Mouse (Mus musculus): ENCODE measurements around the gene Nell2. TPM values are rescaled to one million over a fixed set of nuclear protein-coding genes. Genes with fewer than 3 reads are reported as not detected.

The Nell2 gene
- polyA plus RNA-seq, 1 experiment from 2014 or later: 0.91 TPM

GRCm38 (mm10) chr15:95333229-95333628 is 195.1 kb downstream of the Nell2 start:
- 71% methylated on average over 4 of the region's 4 CpGs for WGBS
- ATAC-seq (replicated peaks; ENCODE audit: insufficient number of reproducible peaks, insufficient read depth, low FRiP score, low read depth): no peak
- no peaks in the 10 kb centered on the region for H3K4me1 ChIP-seq (replicated peaks)
- H3K9me3 ChIP-seq (replicated peaks): no peaks in the 10 kb centered on the region
- H3K4me3 ChIP-seq: no peak overlapping the region
- no peak overlapping the region for H3K4me2 ChIP-seq
- H3K9ac ChIP-seq: no peak overlapping the region
- H3K36me3 ChIP-seq: no peaks in the 10 kb centered on the region
- no peaks in the 10 kb centered on the region for H3K27me3 ChIP-seq
- H3K27ac ChIP-seq: no peak overlapping the region

- Histone ChIP-seq H3K9me3 (replicated peaks) (no peaks in the 10 kb centered on the region), H3K4me1 (replicated peaks) (no peaks in the 10 kb centered on the region), H3K27ac (no peak overlapping the region), H3K36me3 (no peaks in the 10 kb centered on the region), H3K9ac (no peak overlapping the region), H3K4me3 (no peak overlapping the region), H3K4me2 (no peak overlapping the region), H3K27me3 (no peaks in the 10 kb centered on the region)
- ATAC-seq (replicated peaks; ENCODE audit: insufficient number of reproducible peaks, insufficient read depth, low FRiP score, low read depth): no peak
- 46% methylated on average over 2 of the region's 2 CpGs for WGBS
Measured at GRCm38 (mm10) chr15:95330926-95331325, 197.4 kb downstream of the Nell2 start.

- Histone ChIP-seq H3K27ac (no peak overlapping the region), H3K4me2 (no peak overlapping the region), H3K4me3 (no peak overlapping the region), H3K36me3 (no peaks in the 10 kb centered on the region), H3K4me1 (replicated peaks) (no peaks in the 10 kb centered on the region), H3K27me3 (no peaks in the 10 kb centered on the region), H3K9me3 (replicated peaks) (no peaks in the 10 kb centered on the region), H3K9ac (no peak overlapping the region)
- ATAC-seq (replicated peaks; ENCODE audit: insufficient number of reproducible peaks, insufficient read depth, low FRiP score, low read depth): no peak
- WGBS: 72% methylated on average over 2 of the region's 2 CpGs
Measured at GRCm38 (mm10) chr15:95322744-95323143, 205.6 kb downstream of the Nell2 start.

GRCm38 (mm10) chr15:95316626-95317025 is 211.7 kb downstream of the Nell2 start:
- Histone ChIP-seq H3K27ac (no peak overlapping the region), H3K4me1 (replicated peaks) (no peaks in the 10 kb centered on the region), H3K4me2 (no peak overlapping the region), H3K36me3 (no peaks in the 10 kb centered on the region), H3K9ac (no peak overlapping the region), H3K27me3 (no peaks in the 10 kb centered on the region), H3K4me3 (no peak overlapping the region), H3K9me3 (replicated peaks) (no peaks in the 10 kb centered on the region)
- no peak for ATAC-seq (replicated peaks; ENCODE audit: insufficient number of reproducible peaks, insufficient read depth, low FRiP score, low read depth)
- WGBS: 69% methylated on average over 4 of the region's 4 CpGs

- WGBS: 92% methylated on average over 5 of the region's 5 CpGs
- Histone ChIP-seq H3K27me3 (no peaks in the 10 kb centered on the region), H3K36me3 (no peaks in the 10 kb centered on the region), H3K4me1 (replicated peaks) (no peaks in the 10 kb centered on the region), H3K4me3 (no peak overlapping the region), H3K9ac (no peak overlapping the region), H3K4me2 (no peak overlapping the region), H3K9me3 (replicated peaks) (no peaks in the 10 kb centered on the region), H3K27ac (no peak overlapping the region)
- no peak for ATAC-seq (replicated peaks; ENCODE audit: insufficient number of reproducible peaks, insufficient read depth, low FRiP score, low read depth)
Measured at GRCm38 (mm10) chr15:95314808-95315145, 213.6 kb downstream of the Nell2 start.

- no peaks in the 10 kb centered on the region for H3K36me3 ChIP-seq
- H3K4me3 ChIP-seq: no peak overlapping the region
- H3K27ac ChIP-seq: no peak overlapping the region
- H3K27me3 ChIP-seq: no peaks in the 10 kb centered on the region
- H3K4me1 ChIP-seq (replicated peaks): no peaks in the 10 kb centered on the region
- no peak for ATAC-seq (replicated peaks; ENCODE audit: insufficient number of reproducible peaks, insufficient read depth, low FRiP score, low read depth)
- H3K4me2 ChIP-seq: no peak overlapping the region
- no peaks in the 10 kb centered on the region for H3K9me3 ChIP-seq (replicated peaks)
- H3K9ac ChIP-seq: no peak overlapping the region
- WGBS: 66% methylated on average over 16 of the region's 16 CpGs
Measured at GRCm38 (mm10) chr15:95314121-95314807, 214.1 kb downstream of the Nell2 start.

- Histone ChIP-seq H3K4me2 (no peak overlapping the region), H3K9ac (no peak overlapping the region), H3K4me1 (replicated peaks) (no peaks in the 10 kb centered on the region), H3K4me3 (no peak overlapping the region), H3K9me3 (replicated peaks) (no peaks in the 10 kb centered on the region), H3K36me3 (no peaks in the 10 kb centered on the region), H3K27me3 (no peaks in the 10 kb centered on the region), H3K27ac (no peak overlapping the region)
- WGBS: 53% methylated on average over 5 of the region's 5 CpGs
- no peak for ATAC-seq (replicated peaks; ENCODE audit: insufficient number of reproducible peaks, insufficient read depth, low FRiP score, low read depth)
Measured at GRCm38 (mm10) chr15:95313286-95313685, 215.1 kb downstream of the Nell2 start.

- Histone ChIP-seq H3K4me2 (no peak overlapping the region), H3K4me3 (no peak overlapping the region), H3K27me3 (no peaks in the 10 kb centered on the region), H3K9me3 (replicated peaks) (no peaks in the 10 kb centered on the region), H3K9ac (no peak overlapping the region), H3K36me3 (no peaks in the 10 kb centered on the region), H3K27ac (no peak overlapping the region), H3K4me1 (replicated peaks) (no peaks in the 10 kb centered on the region)
- ATAC-seq (replicated peaks; ENCODE audit: insufficient number of reproducible peaks, insufficient read depth, low FRiP score, low read depth): no peak
- 80% methylated on average over 8 of the region's 8 CpGs for WGBS
Measured at GRCm38 (mm10) chr15:95304102-95304501, 224.3 kb downstream of the Nell2 start.

GRCm38 (mm10) chr15:95296561-95296960 is 231.8 kb downstream of the Nell2 start:
- no peak overlapping the region for H3K4me2 ChIP-seq
- 91% methylated on average over 10 of the region's 10 CpGs for WGBS
- H3K36me3 ChIP-seq: no peaks in the 10 kb centered on the region
- no peak overlapping the region for H3K9ac ChIP-seq
- H3K27me3 ChIP-seq: no peaks in the 10 kb centered on the region
- ATAC-seq (replicated peaks; ENCODE audit: insufficient number of reproducible peaks, insufficient read depth, low FRiP score, low read depth): no peak
- no peaks in the 10 kb centered on the region for H3K9me3 ChIP-seq (replicated peaks)
- H3K4me3 ChIP-seq: no peak overlapping the region
- H3K4me1 ChIP-seq (replicated peaks): no peaks in the 10 kb centered on the region
- H3K27ac ChIP-seq: no peak overlapping the region

- H3K4me3 ChIP-seq: no peak overlapping the region
- no peaks in the 10 kb centered on the region for H3K36me3 ChIP-seq
- no peaks in the 10 kb centered on the region for H3K4me1 ChIP-seq (replicated peaks)
- no peaks in the 10 kb centered on the region for H3K9me3 ChIP-seq (replicated peaks)
- H3K9ac ChIP-seq: no peak overlapping the region
- H3K27ac ChIP-seq: no peak overlapping the region
- no peaks in the 10 kb centered on the region for H3K27me3 ChIP-seq
- no peak overlapping the region for H3K4me2 ChIP-seq
- WGBS: 61% methylated on average over 10 of the region's 10 CpGs
- ATAC-seq (replicated peaks; ENCODE audit: insufficient number of reproducible peaks, insufficient read depth, low FRiP score, low read depth): no peak
Measured at GRCm38 (mm10) chr15:95289047-95289446, 239.3 kb downstream of the Nell2 start.

- WGBS: 73% methylated on average over 6 of the region's 6 CpGs
- Histone ChIP-seq H3K9ac (no peak overlapping the region), H3K4me2 (no peak overlapping the region), H3K27me3 (no peaks in the 10 kb centered on the region), H3K9me3 (replicated peaks) (no peaks in the 10 kb centered on the region), H3K27ac (no peak overlapping the region), H3K36me3 (no peaks in the 10 kb centered on the region), H3K4me3 (no peak overlapping the region), H3K4me1 (replicated peaks) (no peaks in the 10 kb centered on the region)
- ATAC-seq (replicated peaks; ENCODE audit: insufficient number of reproducible peaks, insufficient read depth, low FRiP score, low read depth): no peak
Measured at GRCm38 (mm10) chr15:95285199-95285598, 243.2 kb downstream of the Nell2 start.

- Histone ChIP-seq H3K4me2 (no peak overlapping the region), H3K27me3 (no peaks in the 10 kb centered on the region), H3K9me3 (replicated peaks) (no peaks in the 10 kb centered on the region), H3K36me3 (no peaks in the 10 kb centered on the region), H3K4me1 (replicated peaks) (no peaks in the 10 kb centered on the region), H3K9ac (no peak overlapping the region), H3K4me3 (no peak overlapping the region), H3K27ac (no peak overlapping the region)
- no peak for ATAC-seq (replicated peaks; ENCODE audit: insufficient number of reproducible peaks, insufficient read depth, low FRiP score, low read depth)
- WGBS: 69% methylated on average over 2 of the region's 2 CpGs
Measured at GRCm38 (mm10) chr15:95280986-95281385, 247.4 kb downstream of the Nell2 start.
